Mouse (Mus musculus): ENCODE data around the gene Clec4n.

DNA sequence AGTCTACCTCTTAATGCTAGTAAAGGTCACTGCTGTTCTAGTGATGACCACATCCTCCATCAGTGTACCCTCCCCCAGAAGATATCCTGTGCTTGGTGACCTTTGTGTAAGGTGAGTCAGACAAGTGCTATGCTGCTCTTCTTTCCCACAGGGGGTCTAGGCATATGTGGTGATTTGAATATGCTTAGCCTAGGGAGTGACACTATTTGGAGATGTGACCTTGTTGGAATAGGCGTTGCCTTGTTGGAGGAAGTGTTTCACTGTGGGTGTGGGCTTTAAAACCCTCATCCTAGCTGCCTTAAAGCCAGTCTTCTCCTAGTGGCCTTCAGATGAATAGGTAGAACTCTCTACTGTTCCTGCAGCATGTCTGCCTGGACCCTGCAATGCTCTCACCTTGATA lies 17.9 kb upstream of the Clec4n start:
- no peak for TF ChIP-seq CTCF (IDR thresholded peaks at IDR 0.05; ENCODE audit: low read depth, low read length)
- no peak for TF ChIP-seq POLR2A (IDR thresholded peaks at IDR 0.05; ENCODE audit: extremely low read depth, insufficient read depth, low read length)

All from liver, adult 2 months (tissue).